Mouse (Mus musculus) left cerebral cortex, adult 11 months (tissue): ENCODE measurements around the gene Ppp2ca.

Experiments
- DNase-seq: peaks from one replicate; pipeline ENCODE4 v3.0.0; 2022; ENCODE audit warnings: low spot score

Gene Ppp2ca

GRCm38 (mm10) chr11:52098398-52098946 is at the start of gene Ppp2ca:
Ppp2ca (plus strand) TSS chr11:52098681.
- peak; percentile 98 for DNase-seq

GRCm38 (mm10) chr11:52053371-52053770 is 45.1 kb upstream of the Ppp2ca start:
- no peak for DNase-seq

GRCm38 (mm10) chr11:52054728-52055127 is 43.8 kb upstream of the Ppp2ca start:
- DNase-seq = no peak

GRCm38 (mm10) chr11:52056198-52056597 is 42.3 kb upstream of the Ppp2ca start:
- DNase-seq = no peak

GRCm38 (mm10) chr11:52059001-52059400 is 39.5 kb upstream of the Ppp2ca start:
- DNase-seq = no peak

- no peak for DNase-seq
Observed at GRCm38 (mm10) chr11:52060315-52060714, 38.2 kb upstream of the Ppp2ca start.

GRCm38 (mm10) chr11:52062406-52062805 is 36.1 kb upstream of the Ppp2ca start:
- no peak for DNase-seq

GRCm38 (mm10) chr11:52064398-52064797 is 34.1 kb upstream of the Ppp2ca start:
- DNase-seq = no peak

GRCm38 (mm10) chr11:52065841-52066240 is 32.6 kb upstream of the Ppp2ca start:
- DNase-seq = no peak

- DNase-seq = no peak
Observed at GRCm38 (mm10) chr11:52071768-52072167, 26.7 kb upstream of the Ppp2ca start.

GRCm38 (mm10) chr11:52073528-52074170 is 24.8 kb upstream of the Ppp2ca start:
- DNase-seq = no peak

- DNase-seq = no peak
Observed at GRCm38 (mm10) chr11:52074626-52075470, 23.6 kb upstream of the Ppp2ca start.

GRCm38 (mm10) chr11:52075794-52076633 is 22.5 kb upstream of the Ppp2ca start:
- DNase-seq = no peak

- no peak for DNase-seq
Observed at GRCm38 (mm10) chr11:52076742-52077352, 21.6 kb upstream of the Ppp2ca start.

- DNase-seq = no peak
Observed at GRCm38 (mm10) chr11:52077939-52078338, 20.5 kb upstream of the Ppp2ca start.

GRCm38 (mm10) chr11:52079978-52080377 is 18.5 kb upstream of the Ppp2ca start:
- DNase-seq = no peak

- no peak for DNase-seq
Observed at GRCm38 (mm10) chr11:52080656-52081055, 17.8 kb upstream of the Ppp2ca start.

- no peak for DNase-seq
Observed at GRCm38 (mm10) chr11:52085857-52086203, 12.7 kb upstream of the Ppp2ca start.

GRCm38 (mm10) chr11:52086204-52086864 is 12.1 kb upstream of the Ppp2ca start:
- DNase-seq = peak; percentile 72

- no peak for DNase-seq
Observed at GRCm38 (mm10) chr11:52089291-52089690, 9.2 kb upstream of the Ppp2ca start.

- no peak for DNase-seq
Observed at GRCm38 (mm10) chr11:52091261-52091660, 7.2 kb upstream of the Ppp2ca start.
